Mouse (Mus musculus) heart, embryonic 15.5 days (tissue): ENCODE measurements around the gene Reg2. TPM values are rescaled to one million over a fixed set of nuclear protein-coding genes. Genes with fewer than 3 reads are reported as not detected.

Experiments used
- polyA plus RNA-seq: library from polyadenylated mRNA; unstranded; fragments of >200 nt; fragmentation: Nextera tagmentation; extraction: Ambion mirVana; gene quantifications from 2 replicates; pipeline ENCODE4 v1.2.1, GENCODE M21; 2015

The Reg2 gene
- polyA plus RNA-seq, 1 experiment from 2014 or later = not detected

Other genes starting within 250 kb of the Reg2 start
- not detected in 2 replicates for gene Reg3b, start 25.0 kb upstream of the Reg2 start, polyA plus RNA-seq
- gene Reg3d, start 16.8 kb upstream of the Reg2 start, polyA plus RNA-seq = not detected in 2 replicates
- gene Reg3a, start 14.9 kb upstream of the Reg2 start, polyA plus RNA-seq = not detected in 2 replicates
- gene Reg1, start 27.1 kb downstream of the Reg2 start, polyA plus RNA-seq = not detected in 2 replicates
- gene Reg3g, start 73.2 kb downstream of the Reg2 start, polyA plus RNA-seq = 1.3 and 5.6 TPM in 2 replicates